Mouse (Mus musculus) embryonic fibroblast, embryonic 13.5 days (primary cell): Measurements from ENCODE around the gene Prss38.
A peak's percentile ranks its signal among the peaks of the same experiment; 100 is the strongest.

Experiments
- CTCF ChIP-seq: IDR thresholded peaks from 2 replicates; pipeline ENCODE4 v1.5.1; 2011; ENCODE audit warnings: mild to moderate bottlenecking, control low read depth, low read length, moderate library complexity, borderline replicate concordance; ENCODE audit not compliant: insufficient read depth
- POLR2A ChIP-seq: IDR thresholded peaks from 2 replicates; pipeline ENCODE4 v1.6.1; 2011; ENCODE audit warnings: low read depth, mild to moderate bottlenecking, control low read depth, low read length, moderate library complexity

GRCm38 (mm10) chr11:59330560-59330959, 44.9 kb downstream of the Prss38 start:
- TF ChIP-seq POLR2A, result no peak
- TF ChIP-seq CTCF, result peak; percentile 64
